Mouse (Mus musculus): ENCODE measurements around the gene Dnajb13. TPM values are rescaled to one million over a fixed set of nuclear protein-coding genes. Genes with fewer than 3 reads are reported as not detected.

The Dnajb13 gene
- polyA plus RNA-seq, 1 experiment from 2014 or later, result 0.19 TPM

DNA sequence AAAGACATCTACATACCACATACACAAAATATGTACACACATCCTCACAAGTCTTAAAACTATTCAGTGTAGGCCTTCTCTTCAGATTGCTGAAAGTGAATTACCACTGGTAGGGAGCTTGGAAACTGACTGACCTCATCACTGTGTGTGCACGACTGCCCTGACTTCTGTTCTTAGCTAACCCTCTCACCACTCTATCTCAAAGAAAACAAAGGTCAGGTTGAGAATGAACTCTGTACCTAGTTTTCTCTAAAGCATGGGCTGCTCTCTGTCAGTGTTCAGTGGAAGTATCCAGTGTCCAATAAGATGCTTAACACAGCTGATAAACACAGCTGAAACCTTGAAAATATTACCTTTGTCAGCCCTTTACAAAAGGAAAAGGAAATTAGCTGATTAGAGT lies 29.7 kb upstream of the Dnajb13 start:
- H3K9me3 ChIP-seq (ENCODE audit: control insufficient read depth, low read length), result no peaks in the 10 kb centered on the region
- H3K27ac ChIP-seq (ENCODE audit: low read depth, low read length), result no peak overlapping the region
- no peaks in the 10 kb centered on the region for H3K4me1 ChIP-seq (ENCODE audit: control insufficient read depth, insufficient read depth, low read length)
- no peak overlapping the region for H3K9ac ChIP-seq (ENCODE audit: low read depth, low read length)
- WGBS, result 60% methylated on average over 1 of the region's 1 CpGs
- ATAC-seq (ENCODE audit: low FRiP score, low TSS enrichment), result no peak
- H3K36me3 ChIP-seq (ENCODE audit: control insufficient read depth, insufficient read depth, low read length), result peaks cover 16% of the 10 kb centered on the region; the same call in 1 of the 2 replicates
- H3K27me3 ChIP-seq (ENCODE audit: control insufficient read depth, insufficient read depth, low read length), result no peaks in the 10 kb centered on the region
- H3K4me3 ChIP-seq (ENCODE audit: low read length), result no peak overlapping the region
- H3K4me2 ChIP-seq (replicated peaks; ENCODE audit: low read depth, low read length), result no peak overlapping the region

DNA sequence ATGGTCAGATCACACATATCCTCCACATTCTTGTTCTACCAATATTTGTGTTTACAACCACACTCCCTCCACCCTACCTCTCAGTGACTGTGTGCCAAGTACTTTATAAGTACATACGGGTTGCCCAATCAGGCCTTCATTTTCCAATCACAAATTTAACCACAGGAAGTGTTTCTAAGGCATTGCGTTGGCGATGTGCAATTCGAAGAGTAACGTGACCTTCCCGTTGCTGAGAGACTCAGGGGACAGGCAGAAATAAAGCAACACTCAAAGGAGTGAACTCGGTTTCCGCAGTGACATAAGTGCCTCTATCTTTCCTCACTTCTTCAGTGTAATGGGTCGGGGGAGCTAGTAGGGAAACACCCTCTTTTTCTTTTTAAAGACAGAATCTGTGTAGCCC lies 24.8 kb upstream of the Dnajb13 start:
- H3K4me1 ChIP-seq (ENCODE audit: control insufficient read depth, insufficient read depth, low read length), result peaks cover 8% of the 10 kb centered on the region; the same call in 1 of the 2 replicates
- no peak overlapping the region for H3K9ac ChIP-seq (ENCODE audit: low read depth, low read length)
- H3K27ac ChIP-seq (ENCODE audit: low read depth, low read length), result no peak overlapping the region
- no peaks in the 10 kb centered on the region for H3K9me3 ChIP-seq (ENCODE audit: control insufficient read depth, low read length)
- peaks cover 15% of the 10 kb centered on the region for H3K36me3 ChIP-seq (ENCODE audit: control insufficient read depth, insufficient read depth, low read length)
- no peak overlapping the region for H3K4me2 ChIP-seq (replicated peaks; ENCODE audit: low read depth, low read length)
- no peak for ATAC-seq (ENCODE audit: low FRiP score, low TSS enrichment)
- no peaks in the 10 kb centered on the region for H3K27me3 ChIP-seq (ENCODE audit: control insufficient read depth, insufficient read depth, low read length)
- 94% methylated on average over 9 of the region's 9 CpGs for WGBS
- H3K4me3 ChIP-seq (ENCODE audit: low read length), result no peak overlapping the region

DNA sequence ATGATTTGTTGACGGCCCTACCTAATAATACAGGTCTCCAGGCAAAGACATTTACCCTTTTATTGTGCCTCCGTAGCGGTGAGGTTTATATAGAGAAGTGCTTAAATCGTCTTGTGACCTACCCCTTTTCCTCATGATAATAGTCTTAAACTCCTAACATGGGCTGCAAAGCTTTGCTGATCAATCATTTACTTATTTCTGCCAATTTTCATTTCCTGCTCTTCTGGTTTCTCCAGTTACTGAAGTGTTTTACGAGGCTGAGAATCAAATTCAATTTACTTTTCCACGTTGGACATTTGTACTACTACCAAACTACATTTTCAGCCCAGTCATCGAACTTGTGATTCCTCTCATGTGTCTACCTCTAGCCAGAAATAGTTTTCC lies 22.8 kb upstream of the Dnajb13 start:
- peak overlapping the region; percentile 60 for H3K4me3 ChIP-seq (ENCODE audit: low read length)
- no peaks in the 10 kb centered on the region for H3K27me3 ChIP-seq (ENCODE audit: control insufficient read depth, insufficient read depth, low read length)
- H3K9me3 ChIP-seq (ENCODE audit: control insufficient read depth, low read length), result no peaks in the 10 kb centered on the region
- peak overlapping the region; percentile 64 for H3K9ac ChIP-seq (ENCODE audit: low read depth, low read length)
- peaks cover 8% of the 10 kb centered on the region; the same call in 1 of the 2 replicates for H3K4me1 ChIP-seq (ENCODE audit: control insufficient read depth, insufficient read depth, low read length)
- peak overlapping the region; percentile 66 for H3K4me2 ChIP-seq (replicated peaks; ENCODE audit: low read depth, low read length)
- ATAC-seq (ENCODE audit: low FRiP score, low TSS enrichment), result no peak
- peak overlapping the region; percentile 76; the same call in 1 of the 2 replicates for H3K27ac ChIP-seq (ENCODE audit: low read depth, low read length)
- H3K36me3 ChIP-seq (ENCODE audit: control insufficient read depth, insufficient read depth, low read length), result peaks cover 15% of the 10 kb centered on the region
- 29% methylated on average over 7 of the region's 7 CpGs for WGBS

- 0% methylated on average over 33 of the region's 33 CpGs for WGBS
- Histone ChIP-seq H3K9ac (ENCODE audit: low read depth, low read length) (peak within 1 kb of the TSS; percentile 64), H3K9me3 (ENCODE audit: control insufficient read depth, low read length) (no peaks in the 10 kb centered on the region), H3K4me3 (ENCODE audit: low read length) (peak within 1 kb of the TSS; percentile 60), H3K36me3 (ENCODE audit: control insufficient read depth, insufficient read depth, low read length) (peaks cover 15% of the 10 kb centered on the region), H3K27me3 (ENCODE audit: control insufficient read depth, insufficient read depth, low read length) (no peaks in the 10 kb centered on the region), H3K27ac (ENCODE audit: low read depth, low read length) (peak within 1 kb of the TSS; percentile 76; the same call in 1 of the 2 replicates), H3K4me1 (ENCODE audit: control insufficient read depth, insufficient read depth, low read length) (peaks cover 8% of the 10 kb centered on the region; the same call in 1 of the 2 replicates), H3K4me2 (replicated peaks; ENCODE audit: low read depth, low read length) (peak within 1 kb of the TSS; percentile 66)
- peak; percentile 99 for ATAC-seq (ENCODE audit: low FRiP score, low TSS enrichment)
Measured at GRCm38 (mm10) chr7:100536804-100537518, 22.2 kb upstream of the Dnajb13 start, which contains the start of gene Coa4. Coa4 (plus strand) TSS chr7:100537071.

DNA sequence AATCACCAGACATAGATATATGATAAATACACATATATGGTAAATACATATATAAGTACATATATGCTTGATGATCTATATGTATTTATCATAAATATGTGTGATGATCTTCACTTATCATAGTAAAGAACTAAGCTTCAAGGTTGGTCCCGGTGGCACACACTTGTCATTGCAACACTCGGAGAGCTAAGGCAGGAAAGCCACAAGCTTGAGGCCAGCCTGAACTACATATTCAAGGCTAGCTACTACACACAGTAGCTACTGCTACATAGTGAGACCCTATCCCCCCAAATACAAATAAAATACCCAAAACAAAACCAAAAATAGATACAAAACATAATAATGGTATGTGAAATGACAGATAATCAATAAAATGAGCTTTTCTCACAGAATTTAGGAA lies 21.1 kb upstream of the Dnajb13 start:
- Histone ChIP-seq H3K9me3 (ENCODE audit: control insufficient read depth, low read length) (no peaks in the 10 kb centered on the region), H3K4me3 (ENCODE audit: low read length) (peak overlapping the region; percentile 60), H3K4me2 (replicated peaks; ENCODE audit: low read depth, low read length) (peak overlapping the region; percentile 66), H3K9ac (ENCODE audit: low read depth, low read length) (no peak overlapping the region), H3K4me1 (ENCODE audit: control insufficient read depth, insufficient read depth, low read length) (peaks cover 8% of the 10 kb centered on the region; the same call in 1 of the 2 replicates), H3K27me3 (ENCODE audit: control insufficient read depth, insufficient read depth, low read length) (no peaks in the 10 kb centered on the region), H3K27ac (ENCODE audit: low read depth, low read length) (no peak overlapping the region), H3K36me3 (ENCODE audit: control insufficient read depth, insufficient read depth, low read length) (peaks cover 15% of the 10 kb centered on the region)
- WGBS, result 81% methylated on average over 2 of the region's 2 CpGs
- no peak for ATAC-seq (ENCODE audit: low FRiP score, low TSS enrichment)

DNA sequence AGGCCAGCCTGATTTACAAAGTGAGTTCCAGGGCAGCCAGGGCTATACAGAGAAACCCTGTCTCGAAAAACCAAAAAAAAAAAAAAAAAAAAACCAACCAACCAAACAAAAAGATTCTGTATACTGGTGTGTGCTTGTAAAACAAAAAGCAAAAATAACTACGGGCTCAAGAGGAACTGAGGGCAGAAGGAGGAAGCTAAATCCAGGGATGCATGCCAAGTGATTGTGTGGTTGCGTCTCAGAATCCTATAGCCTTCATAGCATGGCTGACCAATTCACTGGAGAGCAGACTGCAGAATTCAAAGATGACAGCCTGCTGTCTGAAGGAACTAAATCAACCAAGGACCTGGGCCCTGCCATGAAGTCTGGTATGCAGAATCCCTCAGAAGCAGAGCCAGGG lies 19.5 kb upstream of the Dnajb13 start:
- no peaks in the 10 kb centered on the region for H3K9me3 ChIP-seq (ENCODE audit: control insufficient read depth, low read length)
- no peak for ATAC-seq (ENCODE audit: low FRiP score, low TSS enrichment)
- WGBS, result 91% methylated on average over 3 of the region's 3 CpGs
- no peak overlapping the region for H3K4me3 ChIP-seq (ENCODE audit: low read length)
- no peak overlapping the region for H3K9ac ChIP-seq (ENCODE audit: low read depth, low read length)
- H3K27me3 ChIP-seq (ENCODE audit: control insufficient read depth, insufficient read depth, low read length), result no peaks in the 10 kb centered on the region
- H3K27ac ChIP-seq (ENCODE audit: low read depth, low read length), result no peak overlapping the region
- H3K4me1 ChIP-seq (ENCODE audit: control insufficient read depth, insufficient read depth, low read length), result peaks cover 8% of the 10 kb centered on the region; the same call in 1 of the 2 replicates
- peaks cover 4% of the 10 kb centered on the region for H3K36me3 ChIP-seq (ENCODE audit: control insufficient read depth, insufficient read depth, low read length)
- no peak overlapping the region for H3K4me2 ChIP-seq (replicated peaks; ENCODE audit: low read depth, low read length)

GRCm38 (mm10) chr7:100533503-100533902 lies 18.7 kb upstream of the Dnajb13 start:
- no peaks in the 10 kb centered on the region for H3K27me3 ChIP-seq (ENCODE audit: control insufficient read depth, insufficient read depth, low read length)
- no peak overlapping the region for H3K4me2 ChIP-seq (replicated peaks; ENCODE audit: low read depth, low read length)
- H3K36me3 ChIP-seq (ENCODE audit: control insufficient read depth, insufficient read depth, low read length), result no peaks in the 10 kb centered on the region
- no peak overlapping the region for H3K27ac ChIP-seq (ENCODE audit: low read depth, low read length)
- no peaks in the 10 kb centered on the region for H3K9me3 ChIP-seq (ENCODE audit: control insufficient read depth, low read length)
- no peak for ATAC-seq (ENCODE audit: low FRiP score, low TSS enrichment)
- H3K4me1 ChIP-seq (ENCODE audit: control insufficient read depth, insufficient read depth, low read length), result peaks cover 8% of the 10 kb centered on the region; the same call in 1 of the 2 replicates
- no peak overlapping the region for H3K4me3 ChIP-seq (ENCODE audit: low read length)
- 59% methylated on average over 2 of the region's 2 CpGs for WGBS
- no peak overlapping the region for H3K9ac ChIP-seq (ENCODE audit: low read depth, low read length)

DNA sequence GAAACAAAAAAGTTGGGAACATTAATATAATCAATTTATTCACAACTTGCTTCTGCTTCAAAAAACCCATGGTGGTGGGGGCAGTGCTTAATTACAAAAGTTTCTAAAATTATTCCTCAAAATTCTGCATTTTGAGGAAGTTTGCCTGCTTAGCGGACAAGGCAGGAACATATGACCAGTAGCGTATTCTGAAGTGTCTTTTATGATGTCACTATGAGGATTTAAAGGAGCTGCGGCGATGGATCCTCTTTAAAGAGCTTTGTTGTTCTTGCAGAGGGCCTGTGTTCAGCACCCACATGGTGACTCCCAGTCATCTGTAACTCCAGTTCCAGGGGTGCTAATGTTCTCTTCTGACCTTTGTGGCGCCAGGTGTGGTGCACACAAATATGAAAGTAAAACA lies 16.0 kb upstream of the Dnajb13 start:
- no peak overlapping the region for H3K4me3 ChIP-seq (ENCODE audit: low read length)
- no peak for ATAC-seq (ENCODE audit: low FRiP score, low TSS enrichment)
- no peaks in the 10 kb centered on the region for H3K9me3 ChIP-seq (ENCODE audit: control insufficient read depth, low read length)
- no peak overlapping the region for H3K4me2 ChIP-seq (replicated peaks; ENCODE audit: low read depth, low read length)
- no peak overlapping the region for H3K27ac ChIP-seq (ENCODE audit: low read depth, low read length)
- H3K36me3 ChIP-seq (ENCODE audit: control insufficient read depth, insufficient read depth, low read length), result no peaks in the 10 kb centered on the region
- no peak overlapping the region for H3K9ac ChIP-seq (ENCODE audit: low read depth, low read length)
- WGBS, result 93% methylated on average over 5 of the region's 5 CpGs
- no peaks in the 10 kb centered on the region for H3K4me1 ChIP-seq (ENCODE audit: control insufficient read depth, insufficient read depth, low read length)
- H3K27me3 ChIP-seq (ENCODE audit: control insufficient read depth, insufficient read depth, low read length), result no peaks in the 10 kb centered on the region

DNA sequence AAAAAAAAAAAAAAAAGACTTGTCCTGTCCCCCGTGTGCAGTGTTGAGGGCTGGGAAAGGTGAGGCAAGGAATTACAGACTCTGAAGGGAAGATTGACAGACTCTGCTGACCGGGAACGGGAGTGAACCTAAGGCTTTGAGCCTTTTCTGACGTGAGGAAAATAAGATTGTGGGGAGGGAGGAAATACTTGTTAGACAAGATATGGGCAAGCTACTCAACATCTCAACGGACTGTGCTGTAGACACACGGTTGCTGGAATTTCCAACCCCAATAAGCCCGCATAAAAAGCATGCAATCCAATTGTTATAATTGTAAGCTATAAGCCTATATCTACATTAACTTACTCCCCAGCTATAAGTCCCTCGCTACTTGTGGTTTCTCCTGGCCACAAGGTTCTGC lies 9.9 kb upstream of the Dnajb13 start:
- H3K9ac ChIP-seq (ENCODE audit: low read depth, low read length), result no peak overlapping the region
- WGBS, result 78% methylated on average over 8 of the region's 8 CpGs
- no peak overlapping the region for H3K27ac ChIP-seq (ENCODE audit: low read depth, low read length)
- no peaks in the 10 kb centered on the region for H3K36me3 ChIP-seq (ENCODE audit: control insufficient read depth, insufficient read depth, low read length)
- H3K27me3 ChIP-seq (ENCODE audit: control insufficient read depth, insufficient read depth, low read length), result no peaks in the 10 kb centered on the region
- no peak for ATAC-seq (ENCODE audit: low FRiP score, low TSS enrichment)
- H3K4me2 ChIP-seq (replicated peaks; ENCODE audit: low read depth, low read length), result no peak overlapping the region
- no peaks in the 10 kb centered on the region for H3K9me3 ChIP-seq (ENCODE audit: control insufficient read depth, low read length)
- H3K4me1 ChIP-seq (ENCODE audit: control insufficient read depth, insufficient read depth, low read length), result no peaks in the 10 kb centered on the region
- no peak overlapping the region for H3K4me3 ChIP-seq (ENCODE audit: low read length)
